Mouse (Mus musculus) forebrain, embryonic 12.5 days (tissue): ENCODE results near the gene Emx2. TPM values are rescaled to one million over a fixed set of nuclear protein-coding genes. Genes with fewer than 3 reads are reported as not detected.

Source experiments
- ATAC-seq: fragments of 200-750 bp; cut with Nextera tagmentation; 2 replicates; pipeline ENCODE4 v1.8.0; 2017; ENCODE audit warnings: moderate TSS enrichment; ENCODE audit not compliant: low FRiP score
- H3K27ac ChIP-seq: fragments of 300-500 bp; sonication (generic); 2 replicates; pipeline ENCODE4 v1.5.1; 2016; ENCODE audit warnings: mild to moderate bottlenecking
- H3K27me3 ChIP-seq: fragments of 300-500 bp; sonication (generic); 2 replicates; pipeline ENCODE4 v1.6.1; 2016; ENCODE audit warnings: mild to moderate bottlenecking
- H3K36me3 ChIP-seq: fragments of 300-500 bp; sonication (generic); replicated peaks from 2 replicates; pipeline ENCODE4 v1.6.1; 2016; ENCODE audit warnings: mild to moderate bottlenecking
- H3K4me1 ChIP-seq: fragments of 300-500 bp; sonication (generic); 2 replicates; pipeline ENCODE4 v1.6.1; 2016
- H3K4me2 ChIP-seq: fragments of 300-500 bp; sonication (generic); 2 replicates; pipeline ENCODE4 v1.6.1; 2016; ENCODE audit warnings: mild to moderate bottlenecking, moderate library complexity
- H3K4me3 ChIP-seq: fragments of 300-500 bp; sonication (generic); replicated peaks from 2 replicates; pipeline ENCODE4 v1.5.1; 2016; ENCODE audit warnings: mild to moderate bottlenecking
- H3K9ac ChIP-seq: fragments of 300-500 bp; sonication (generic); 2 replicates; pipeline ENCODE4 v1.6.1; 2016; ENCODE audit warnings: mild to moderate bottlenecking
- H3K9me3 ChIP-seq: fragments of 300-500 bp; sonication (generic); 2 replicates; pipeline ENCODE4 v1.6.1; 2016
- WGBS: fragments of 180-500 bp; shearing (Covaris S2); methylation state at CpG from one replicate; pipeline ENCODE4 v1.1.7; 2016; 5-methylcytosine and 5-hydroxymethylcytosine counted together
- polyA plus RNA-seq: library from polyadenylated mRNA; unstranded; fragments of >200 nt; fragmentation: Nextera tagmentation; extraction: Ambion mirVana; gene quantifications from 2 replicates; pipeline ENCODE4 v1.2.1, GENCODE M21; 2016

The Emx2 gene
- polyA plus RNA-seq, 1 experiment from 2014 or later, result 69.4 TPM

DNA sequence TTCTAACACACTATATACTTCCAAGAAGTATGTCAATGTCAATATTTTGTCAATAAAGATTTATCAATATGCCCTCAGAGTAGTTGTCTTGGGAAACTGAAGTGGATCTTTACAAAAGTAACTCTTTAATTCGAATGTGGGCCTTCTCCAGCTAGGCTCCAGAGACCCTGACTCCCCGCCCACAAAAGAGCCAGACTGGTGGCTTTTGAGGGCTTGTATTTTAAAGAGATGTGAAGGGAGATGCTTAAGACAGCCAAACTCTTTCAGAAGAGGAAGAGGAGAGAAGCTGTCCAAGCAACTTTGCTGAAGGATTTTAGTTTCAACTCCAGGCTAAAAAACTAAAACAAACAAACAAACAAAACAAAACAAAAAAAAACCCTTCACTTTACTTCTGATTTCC, 7.1 kb downstream of the Emx2 start:
- ATAC-seq, result no peak
- Histone ChIP-seq H3K9me3 (no peaks in the 10 kb centered on the region), H3K4me1 (peaks cover 65% of the 10 kb centered on the region), H3K27ac (peak overlapping the region; percentile 99), H3K9ac (peak overlapping the region; percentile 95; the same call in 1 of the 2 replicates), H3K4me3 (peak overlapping the region; percentile 16; the same call in 1 of the 2 replicates), H3K36me3 (peaks cover 6% of the 10 kb centered on the region; the same call in 1 of the 2 replicates), H3K27me3 (peaks cover 65% of the 10 kb centered on the region), H3K4me2 (peak overlapping the region; percentile 67)
- WGBS, result 2% methylated on average over 2 of the region's 2 CpGs

DNA sequence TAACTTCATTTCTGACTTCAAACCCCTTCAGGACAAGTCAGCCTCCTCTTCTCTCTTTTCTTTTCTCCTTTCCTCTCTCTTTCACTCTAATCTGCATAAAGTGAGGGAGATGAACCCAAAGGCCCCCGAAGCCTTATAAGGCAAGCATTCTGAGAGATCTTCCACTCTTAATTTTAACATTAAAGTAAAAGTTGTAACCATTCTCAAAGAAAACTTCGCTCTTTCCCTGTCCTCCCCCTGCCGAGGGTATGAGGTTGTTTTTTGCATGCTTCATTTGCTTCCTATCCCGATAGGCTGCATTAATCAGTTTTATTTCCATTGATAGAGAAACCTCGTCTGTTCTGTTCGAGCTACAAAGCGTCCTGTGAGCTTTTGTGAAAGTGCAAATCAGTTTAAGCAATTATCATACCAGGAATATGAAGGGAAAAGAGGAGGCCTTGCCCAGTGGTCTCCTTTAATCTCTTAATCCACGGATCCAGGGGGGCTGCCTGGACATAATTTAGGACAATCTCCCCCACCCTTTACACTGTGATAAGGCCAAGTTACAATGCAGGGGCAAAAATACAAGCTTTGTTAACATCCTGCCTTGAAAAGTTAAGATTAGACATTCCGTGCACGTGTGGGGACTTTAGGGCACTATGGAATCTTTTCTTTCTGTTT, 7.7 kb downstream of the Emx2 start:
- H3K9ac ChIP-seq, result peak overlapping the region; percentile 45
- H3K27me3 ChIP-seq, result peaks cover 70% of the 10 kb centered on the region
- under 1% methylated on average over 10 of the region's 10 CpGs for whole genome bisulfite sequencing
- H3K4me2 ChIP-seq, result peak overlapping the region; percentile 67
- H3K27ac ChIP-seq, result peak overlapping the region; percentile 99
- H3K9me3 ChIP-seq, result no peaks in the 10 kb centered on the region
- H3K36me3 ChIP-seq, result peaks cover 6% of the 10 kb centered on the region; the same call in 1 of the 2 replicates
- H3K4me3 ChIP-seq, result peak overlapping the region; percentile 16
- peaks cover 70% of the 10 kb centered on the region for H3K4me1 ChIP-seq
- ATAC-seq, result peak; percentile 50

DNA sequence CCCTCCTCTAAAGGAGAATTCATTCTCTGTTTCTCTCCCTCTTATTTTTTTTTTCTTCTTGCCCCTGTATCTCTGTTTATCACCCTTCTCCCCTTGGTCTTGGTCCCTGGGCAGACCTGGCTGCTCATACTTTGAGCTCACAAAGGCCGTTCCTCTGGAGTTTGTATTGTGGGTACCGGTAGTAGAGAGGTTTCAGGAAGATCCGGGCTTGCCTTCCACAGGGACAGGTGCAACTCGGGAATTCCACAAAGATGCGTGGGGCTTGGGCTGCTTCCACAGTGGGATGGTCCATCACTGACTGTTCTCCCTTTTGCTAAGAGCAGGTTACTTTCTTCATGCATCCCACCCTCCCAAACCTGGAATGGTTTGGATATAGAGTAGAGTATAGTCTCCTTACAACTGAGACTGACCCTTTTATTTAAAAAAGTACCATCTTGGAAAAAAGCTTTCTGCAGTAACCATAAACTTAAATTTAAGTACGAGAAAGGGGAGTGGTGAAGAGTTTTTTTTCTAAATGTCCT, 8.3 kb downstream of the Emx2 start:
- peaks cover 6% of the 10 kb centered on the region; the same call in 1 of the 2 replicates for H3K36me3 ChIP-seq
- peaks cover 74% of the 10 kb centered on the region for H3K27me3 ChIP-seq
- no peak for ATAC-seq
- peak overlapping the region; percentile 42 for H3K9ac ChIP-seq
- peaks cover 76% of the 10 kb centered on the region for H3K4me1 ChIP-seq
- H3K4me3 ChIP-seq, result peak overlapping the region; percentile 16; the same call in 1 of the 2 replicates
- WGBS, result 2% methylated on average over 6 of the region's 6 CpGs
- no peaks in the 10 kb centered on the region for H3K9me3 ChIP-seq
- peak overlapping the region; percentile 67 for H3K4me2 ChIP-seq
- peak overlapping the region; percentile 99 for H3K27ac ChIP-seq

DNA sequence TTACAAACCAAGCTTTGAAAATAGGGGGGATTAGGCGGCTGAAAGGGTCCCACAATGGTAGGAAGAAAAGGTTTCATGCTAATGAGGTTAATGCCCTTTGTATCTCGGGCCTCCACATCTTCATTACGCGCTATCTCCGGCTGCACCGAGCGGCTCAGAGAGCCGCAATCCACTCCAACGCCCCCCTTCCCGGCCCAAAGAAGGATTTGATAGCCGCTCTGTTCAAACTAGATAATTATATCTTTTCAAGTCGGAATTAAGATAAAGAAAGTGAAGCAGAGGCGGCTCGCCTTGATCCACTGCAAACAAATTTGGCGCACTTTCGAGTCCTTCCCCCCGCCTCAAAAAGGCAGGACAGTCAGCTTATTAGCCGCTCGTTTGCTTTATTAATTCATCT, 8.8 kb downstream of the Emx2 start:
- peaks cover 74% of the 10 kb centered on the region for H3K27me3 ChIP-seq
- peak overlapping the region; percentile 99 for H3K27ac ChIP-seq
- peaks cover 81% of the 10 kb centered on the region for H3K4me1 ChIP-seq
- H3K4me2 ChIP-seq, result peak overlapping the region; percentile 67
- H3K36me3 ChIP-seq, result peaks cover under 1% of the 10 kb centered on the region; the same call in 1 of the 2 replicates
- no peaks in the 10 kb centered on the region for H3K9me3 ChIP-seq
- 0% methylated on average over 19 of the region's 19 CpGs for WGBS
- no peak overlapping the region for H3K9ac ChIP-seq
- peak; percentile 37 for ATAC-seq
- H3K4me3 ChIP-seq, result peak overlapping the region; percentile 39

DNA sequence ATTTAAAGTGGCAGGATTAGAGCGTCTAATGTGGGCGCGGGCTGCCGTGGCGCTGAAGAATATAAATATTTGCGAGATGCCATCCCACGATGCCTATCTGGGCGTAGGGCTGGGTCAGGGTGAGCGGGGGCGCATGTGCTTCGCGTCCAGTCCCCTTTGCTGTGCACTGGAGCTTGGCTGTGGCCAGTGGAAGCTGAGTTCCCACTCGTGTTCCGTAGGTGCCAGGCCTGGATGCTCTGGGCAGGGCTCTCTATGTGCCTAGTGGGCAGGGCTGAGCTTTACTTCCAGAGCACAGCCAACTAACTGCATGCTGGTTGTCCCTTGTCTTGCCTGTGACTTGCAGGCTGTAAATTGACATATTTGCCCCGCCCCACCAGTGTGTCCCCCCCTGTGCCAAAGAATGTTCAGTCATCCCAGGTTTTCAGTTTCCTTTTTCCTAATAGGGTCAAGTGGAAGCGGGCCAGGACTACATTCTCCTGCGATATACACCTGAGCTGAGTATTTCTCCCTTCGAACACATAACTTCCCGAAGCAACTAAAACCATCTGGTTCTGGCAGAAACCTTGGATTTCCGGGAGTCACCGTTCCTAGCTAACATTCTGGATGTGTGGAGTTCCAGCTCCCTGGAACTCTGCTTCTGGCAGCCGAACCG, 9.4 kb downstream of the Emx2 start:
- Histone ChIP-seq H3K9ac (peak overlapping the region; percentile 59), H3K4me1 (peaks cover 81% of the 10 kb centered on the region), H3K27ac (peak overlapping the region; percentile 99), H3K27me3 (peaks cover 74% of the 10 kb centered on the region), H3K4me3 (peak overlapping the region; percentile 39), H3K9me3 (no peaks in the 10 kb centered on the region), H3K36me3 (no peaks in the 10 kb centered on the region; the same call in 1 of the 2 replicates), H3K4me2 (peak overlapping the region; percentile 67)
- ATAC-seq, result peak; percentile 17; the same call in 1 of the 2 replicates
- under 1% methylated on average over 23 of the region's 23 CpGs for WGBS

DNA sequence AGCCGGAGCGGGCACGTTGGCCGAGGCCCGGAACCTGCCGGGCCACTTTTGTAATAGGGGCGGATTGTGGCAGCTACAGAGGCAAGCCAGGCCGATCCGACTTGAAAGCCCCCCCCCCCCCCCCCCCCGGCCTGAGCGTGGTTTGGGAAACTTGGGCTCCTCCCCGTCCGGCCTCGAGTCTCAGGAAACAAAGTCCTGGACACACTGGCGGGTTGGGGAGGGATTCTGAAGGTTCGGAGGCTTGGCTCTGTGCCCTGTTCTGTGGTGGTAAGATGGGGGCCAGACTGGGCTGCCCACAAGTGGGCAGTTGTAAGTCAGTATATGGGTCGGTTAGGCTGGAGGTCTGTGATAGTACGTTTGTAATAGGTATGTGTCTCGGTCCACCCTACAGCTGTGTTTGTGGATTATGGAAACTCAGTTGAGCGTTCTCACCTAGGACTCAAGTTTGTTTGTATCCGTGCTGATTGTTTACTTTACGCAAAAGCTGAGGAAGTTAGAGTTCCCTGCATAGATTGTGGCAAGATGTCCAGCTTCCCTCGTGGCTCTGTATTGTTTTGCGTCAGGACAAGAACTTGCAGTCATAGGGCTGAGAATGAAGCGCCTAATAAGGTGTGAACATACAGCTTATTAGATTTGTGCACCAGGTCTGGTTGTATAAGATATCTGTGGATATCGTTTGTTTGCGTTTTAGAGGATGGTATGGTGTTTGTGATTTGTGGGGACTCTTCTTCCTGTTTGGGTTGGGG, 10.1 kb downstream of the Emx2 start:
- 4% methylated on average over 23 of the region's 27 CpGs for WGBS
- peak overlapping the region; percentile 59 for H3K9ac ChIP-seq
- ATAC-seq, result no peak
- H3K9me3 ChIP-seq, result no peaks in the 10 kb centered on the region
- peak overlapping the region; percentile 67 for H3K4me2 ChIP-seq
- H3K4me1 ChIP-seq, result peaks cover 74% of the 10 kb centered on the region
- H3K4me3 ChIP-seq, result peak overlapping the region; percentile 39
- H3K27me3 ChIP-seq, result peaks cover 74% of the 10 kb centered on the region
- peak overlapping the region; percentile 99 for H3K27ac ChIP-seq
- H3K36me3 ChIP-seq, result no peaks in the 10 kb centered on the region; the same call in 1 of the 2 replicates

DNA sequence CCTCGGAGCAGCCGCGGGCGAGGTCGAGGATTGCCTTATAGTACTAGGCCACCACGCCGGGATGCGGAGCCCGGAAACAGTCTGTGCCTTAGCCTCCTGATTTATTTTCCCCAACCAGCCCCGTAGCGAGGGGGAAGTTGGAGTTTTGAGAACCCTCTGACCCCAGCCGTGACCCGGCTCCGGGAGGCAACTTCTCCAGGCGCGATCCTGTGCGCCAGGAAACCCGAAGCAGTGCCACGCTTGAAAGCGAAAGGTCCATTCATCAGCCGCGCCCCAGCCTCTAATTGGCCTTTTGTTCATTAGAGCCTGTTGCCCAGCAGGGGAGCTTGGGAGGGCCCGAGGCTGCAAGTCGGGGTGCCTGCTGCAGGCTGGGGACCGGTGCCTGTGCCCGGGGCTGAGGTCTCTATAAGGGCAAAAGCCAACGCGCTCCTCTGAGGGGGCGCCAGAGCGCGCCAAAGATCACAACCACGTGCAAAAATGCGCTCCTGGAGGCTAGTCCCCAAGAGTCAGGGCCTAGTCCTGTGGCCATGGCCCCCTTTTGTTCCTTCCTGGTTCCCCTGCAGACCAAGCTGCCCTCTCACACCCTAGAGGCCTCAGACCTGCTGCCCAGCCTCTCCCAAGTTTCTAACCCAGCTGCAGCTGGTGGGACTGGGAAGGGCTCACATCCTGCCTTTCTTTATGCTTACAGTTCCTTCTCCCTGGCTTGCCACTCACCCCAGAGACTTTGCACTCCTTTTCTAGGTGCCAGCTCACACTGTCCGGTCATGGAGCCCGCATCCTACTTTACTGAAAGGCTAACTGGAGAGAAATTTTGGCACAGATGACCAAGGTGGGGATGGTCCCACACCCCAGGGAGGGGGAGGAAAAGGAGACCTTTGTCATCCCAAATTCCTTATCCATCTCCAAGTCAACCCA, 11.1 kb downstream of the Emx2 start:
- peaks cover 65% of the 10 kb centered on the region for H3K4me1 ChIP-seq
- no peaks in the 10 kb centered on the region for H3K9me3 ChIP-seq
- no peaks in the 10 kb centered on the region for H3K36me3 ChIP-seq
- H3K9ac ChIP-seq, result peak overlapping the region; percentile 59
- H3K4me2 ChIP-seq, result peak overlapping the region; percentile 67
- under 1% methylated on average over 35 of the region's 35 CpGs for WGBS
- ATAC-seq, result no peak
- H3K27me3 ChIP-seq, result peaks cover 68% of the 10 kb centered on the region
- peak overlapping the region; percentile 99 for H3K27ac ChIP-seq
- H3K4me3 ChIP-seq, result peak overlapping the region; percentile 39

DNA sequence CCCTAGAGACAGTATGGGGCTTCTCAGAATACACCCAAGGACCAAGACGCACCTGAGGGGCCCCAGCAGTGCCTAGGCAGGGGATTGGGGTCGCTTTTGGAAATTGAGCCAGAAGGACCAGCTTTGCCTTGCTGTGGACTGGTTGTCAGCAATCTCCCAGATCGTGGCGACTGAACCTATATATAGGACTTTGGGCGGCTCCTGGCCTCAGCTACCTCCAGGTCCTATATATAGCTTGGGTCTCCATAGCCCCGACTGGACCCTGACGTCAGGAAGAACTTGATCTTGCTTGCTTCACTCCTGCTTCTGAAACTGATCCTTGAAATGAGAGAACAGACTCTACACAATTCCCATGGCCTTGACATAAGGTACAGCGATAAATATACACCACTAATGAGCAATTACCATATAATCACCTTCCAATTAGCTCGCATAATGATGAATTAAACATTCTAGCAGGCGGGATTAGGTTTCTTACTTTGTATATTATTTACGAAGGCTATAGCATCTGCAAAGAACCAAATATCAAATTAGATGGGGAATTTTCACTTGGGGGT, 12.0 kb downstream of the Emx2 start:
- no peaks in the 10 kb centered on the region for H3K9me3 ChIP-seq
- H3K4me3 ChIP-seq, result peak overlapping the region; percentile 39
- H3K4me2 ChIP-seq, result peak overlapping the region; percentile 67
- H3K27ac ChIP-seq, result peak overlapping the region; percentile 99
- H3K9ac ChIP-seq, result peak overlapping the region; percentile 59
- H3K36me3 ChIP-seq, result no peaks in the 10 kb centered on the region
- peak; percentile 49; the same call in 1 of the 2 replicates for ATAC-seq
- H3K4me1 ChIP-seq, result peaks cover 63% of the 10 kb centered on the region
- H3K27me3 ChIP-seq, result peaks cover 68% of the 10 kb centered on the region
- WGBS, result 6% methylated on average over 11 of the region's 11 CpGs

DNA sequence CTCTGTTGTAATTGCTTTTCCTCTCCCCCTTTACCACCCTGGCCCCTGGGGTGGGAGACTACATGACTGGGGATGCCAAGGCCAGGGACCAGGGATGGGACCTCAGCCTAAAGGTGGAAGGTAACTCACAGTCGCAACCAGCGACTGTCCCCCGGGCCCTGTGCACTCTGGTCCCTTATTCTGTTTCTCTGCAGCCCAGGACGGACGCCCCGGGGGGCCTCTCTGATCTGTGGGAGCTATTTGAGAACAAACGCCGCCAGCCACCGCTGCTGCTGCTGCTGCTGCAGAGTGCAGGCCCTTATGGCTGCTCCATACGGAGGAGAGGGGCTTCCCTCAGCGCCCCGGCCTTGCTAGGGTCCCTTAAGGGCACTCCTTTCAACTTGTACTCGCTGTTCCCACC, 12.7 kb downstream of the Emx2 start:
- Histone ChIP-seq H3K4me2 (peak overlapping the region; percentile 51), H3K4me3 (peak overlapping the region; percentile 21), H3K27me3 (peaks cover 64% of the 10 kb centered on the region), H3K9ac (peak overlapping the region; percentile 17), H3K36me3 (no peaks in the 10 kb centered on the region), H3K27ac (peak overlapping the region; percentile 79), H3K4me1 (peaks cover 56% of the 10 kb centered on the region), H3K9me3 (no peaks in the 10 kb centered on the region)
- WGBS, result 2% methylated on average over 13 of the region's 13 CpGs
- peak; percentile 21; the same call in 1 of the 2 replicates for ATAC-seq

DNA sequence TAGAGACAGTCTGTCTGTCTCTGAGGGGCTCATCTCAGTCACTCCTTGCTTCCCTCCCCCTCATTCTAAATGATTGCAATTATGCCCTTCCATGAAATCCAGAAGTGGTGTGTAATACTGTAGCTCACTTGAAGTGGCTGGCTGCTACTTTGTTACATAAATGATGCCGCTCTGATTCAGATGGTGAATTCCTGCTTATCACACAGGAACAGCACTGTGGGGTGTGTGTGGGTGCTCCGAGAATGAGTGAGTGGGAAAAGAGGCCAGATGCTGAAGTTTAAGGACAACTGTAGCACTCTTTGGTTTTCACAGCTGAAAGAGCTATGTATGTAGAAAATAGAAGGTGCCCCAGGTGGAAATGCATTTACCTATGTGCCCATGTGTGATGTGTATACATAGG, 14.7 kb downstream of the Emx2 start:
- WGBS, result 89% methylated on average over 2 of the region's 2 CpGs
- H3K4me3 ChIP-seq, result no peak overlapping the region
- no peaks in the 10 kb centered on the region for H3K36me3 ChIP-seq
- H3K27me3 ChIP-seq, result peaks cover 59% of the 10 kb centered on the region
- no peak overlapping the region for H3K9ac ChIP-seq
- H3K4me2 ChIP-seq, result no peak overlapping the region
- H3K9me3 ChIP-seq, result no peaks in the 10 kb centered on the region
- no peak for ATAC-seq
- H3K4me1 ChIP-seq, result peaks cover 40% of the 10 kb centered on the region
- no peak overlapping the region for H3K27ac ChIP-seq

DNA sequence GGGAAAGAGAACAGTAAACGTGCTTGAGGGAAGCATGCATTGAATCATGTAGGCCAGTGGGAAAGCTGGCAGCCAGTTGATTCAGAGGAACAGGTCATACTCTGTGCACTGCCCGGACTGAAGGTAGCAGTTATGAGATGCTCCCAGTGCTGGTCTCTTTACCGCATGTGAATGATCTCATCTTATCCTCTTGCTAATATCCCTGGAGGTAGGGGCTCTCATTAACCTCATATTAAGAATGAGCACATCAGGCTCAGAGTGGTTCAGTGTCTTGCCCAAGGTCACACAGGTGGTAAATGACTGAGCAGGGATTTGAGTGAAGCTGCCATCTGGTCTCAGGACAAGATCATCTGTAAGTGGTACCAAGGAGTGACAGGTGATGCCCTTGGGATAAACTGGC, 21.7 kb downstream of the Emx2 start:
- H3K4me3 ChIP-seq, result no peak overlapping the region
- WGBS, result 88% methylated on average over 3 of the region's 3 CpGs
- no peak overlapping the region for H3K4me2 ChIP-seq
- H3K9me3 ChIP-seq, result no peaks in the 10 kb centered on the region
- no peak overlapping the region for H3K9ac ChIP-seq
- no peaks in the 10 kb centered on the region for H3K36me3 ChIP-seq
- H3K27me3 ChIP-seq, result peaks cover 4% of the 10 kb centered on the region; the same call in 1 of the 2 replicates
- no peak for ATAC-seq
- H3K4me1 ChIP-seq, result no peaks in the 10 kb centered on the region
- no peak overlapping the region for H3K27ac ChIP-seq
